Mouse (Mus musculus): ENCODE data around the gene Ugt1a10.

The Ugt1a10 gene

GRCm38 (mm10) chr1:88231803-88232499 is 176.8 kb downstream of the Ugt1a10 start:
- no peak for DNase-seq (ENCODE audit: low spot score)

- no peak for DNase-seq (ENCODE audit: low spot score)
These were observed 177.6 kb downstream of the Ugt1a10 start for GRCm38 (mm10) chr1:88232664-88233380.

DNA sequence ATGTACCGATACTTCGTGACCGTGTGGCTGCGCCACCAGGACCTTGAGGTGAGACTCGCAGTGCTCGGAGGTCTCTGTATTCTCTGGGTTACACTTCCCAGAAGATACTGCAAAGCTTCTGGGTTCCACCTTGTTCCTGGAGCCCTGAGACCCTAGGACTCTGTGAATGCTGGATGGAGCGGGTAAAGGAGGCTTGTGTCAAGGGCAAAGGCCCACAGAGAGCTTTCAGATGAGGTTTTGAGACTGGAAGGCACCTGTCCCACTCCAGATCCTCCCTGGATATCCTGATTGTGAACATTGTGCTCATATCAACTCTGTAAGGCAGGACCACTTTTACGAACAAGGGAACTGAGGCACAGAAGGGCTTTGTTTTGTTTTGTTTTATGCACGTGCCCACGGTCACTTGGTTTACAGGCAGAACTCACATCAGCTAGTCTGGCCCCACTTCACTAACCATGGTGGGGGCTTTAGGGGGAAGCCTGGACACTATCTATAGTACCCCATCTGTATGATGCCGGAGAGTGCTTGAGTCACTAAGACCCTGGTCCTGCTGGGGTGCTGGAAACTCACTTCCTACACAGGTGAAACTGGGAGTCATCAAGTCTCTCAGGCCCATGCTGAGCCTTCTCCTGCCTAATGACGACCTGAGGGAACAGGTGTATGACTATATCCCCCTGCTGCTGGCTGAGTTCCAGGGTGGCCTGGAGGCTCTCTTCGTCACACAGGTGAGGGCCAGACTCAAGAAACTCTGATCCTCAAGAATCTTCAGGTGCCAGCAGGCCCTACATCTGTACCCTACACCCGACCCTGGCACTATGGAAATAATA is 178.4 kb downstream of the Ugt1a10 start:
- no peak for DNase-seq (ENCODE audit: low spot score)

- DNase-seq (ENCODE audit: low spot score) = no peak
These were observed 179.0 kb downstream of the Ugt1a10 start for GRCm38 (mm10) chr1:88234248-88234610.

DNA sequence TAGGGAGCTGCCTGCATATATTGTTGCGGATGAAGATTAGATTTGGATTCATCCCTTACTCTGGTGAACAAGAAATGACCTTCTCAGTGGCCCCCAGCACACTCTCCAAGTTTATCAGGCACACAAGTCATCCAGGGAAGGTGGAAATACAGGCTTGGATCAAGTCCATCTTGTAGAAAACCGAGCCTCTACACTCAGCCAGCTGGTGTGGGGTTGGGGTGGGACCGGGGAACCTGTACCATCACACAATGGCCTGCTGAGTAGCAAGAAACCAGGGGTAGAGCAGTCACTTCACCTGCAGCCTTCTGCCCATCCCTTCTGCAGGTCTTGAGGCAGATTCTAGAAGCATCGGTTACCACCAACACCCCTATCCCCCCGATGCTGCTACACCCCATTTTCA is 179.5 kb downstream of the Ugt1a10 start:
- DNase-seq (ENCODE audit: low spot score) = no peak

- DNase-seq (ENCODE audit: low spot score) = no peak
These were observed 180.1 kb downstream of the Ugt1a10 start for GRCm38 (mm10) chr1:88235046-88235893.

- no peak for DNase-seq (ENCODE audit: low spot score)
These were observed 180.8 kb downstream of the Ugt1a10 start for GRCm38 (mm10) chr1:88235894-88236415.

DNA sequence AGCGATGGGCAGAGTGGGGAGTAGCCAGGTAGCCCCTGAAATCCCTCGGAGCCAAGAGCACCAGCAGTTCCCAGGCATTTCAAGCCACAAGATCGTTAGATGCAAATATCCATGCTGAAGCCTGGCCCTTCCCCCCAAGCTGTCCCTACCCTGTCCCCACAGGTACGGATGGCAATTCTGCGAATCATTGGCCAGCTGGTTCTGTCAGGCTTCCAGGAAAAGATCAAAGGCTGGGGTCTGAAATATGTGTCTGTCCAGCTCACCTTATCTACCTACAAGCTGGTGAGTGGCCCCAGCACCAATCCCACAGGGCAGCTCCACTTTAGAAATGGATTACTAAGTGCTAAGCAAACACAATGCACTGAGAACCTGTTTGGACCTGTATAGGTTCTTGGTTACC is 182.1 kb downstream of the Ugt1a10 start:
- DNase-seq (ENCODE audit: low spot score) = no peak

- DNase-seq (ENCODE audit: low spot score) = no peak
These were observed 183.6 kb downstream of the Ugt1a10 start for GRCm38 (mm10) chr1:88238771-88239170.

GRCm38 (mm10) chr1:88240072-88240471 is 184.9 kb downstream of the Ugt1a10 start:
- no peak for DNase-seq (ENCODE audit: low spot score)

GRCm38 (mm10) chr1:88240579-88240978 is 185.4 kb downstream of the Ugt1a10 start:
- no peak for DNase-seq (ENCODE audit: low spot score)

DNA sequence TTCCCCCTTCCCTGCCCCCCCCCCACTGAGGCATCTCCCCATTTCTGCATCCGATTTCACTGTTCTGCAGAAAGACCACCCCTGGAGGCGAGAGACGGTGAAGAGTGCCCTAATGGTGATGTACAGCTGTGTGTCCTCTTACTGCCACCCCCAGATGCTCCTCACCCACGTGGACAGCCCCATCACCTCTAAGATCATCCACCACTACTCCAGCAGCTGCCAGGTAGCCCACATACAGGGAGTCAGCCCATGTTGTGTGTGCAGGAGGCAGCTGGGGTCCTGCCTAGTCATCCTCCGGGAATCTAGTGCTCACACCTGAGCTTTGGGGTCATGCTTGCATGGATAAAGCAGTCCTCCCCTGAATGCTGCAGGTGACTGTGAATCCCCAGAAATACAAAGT is 188.7 kb downstream of the Ugt1a10 start:
- DNase-seq (ENCODE audit: low spot score) = no peak

DNA sequence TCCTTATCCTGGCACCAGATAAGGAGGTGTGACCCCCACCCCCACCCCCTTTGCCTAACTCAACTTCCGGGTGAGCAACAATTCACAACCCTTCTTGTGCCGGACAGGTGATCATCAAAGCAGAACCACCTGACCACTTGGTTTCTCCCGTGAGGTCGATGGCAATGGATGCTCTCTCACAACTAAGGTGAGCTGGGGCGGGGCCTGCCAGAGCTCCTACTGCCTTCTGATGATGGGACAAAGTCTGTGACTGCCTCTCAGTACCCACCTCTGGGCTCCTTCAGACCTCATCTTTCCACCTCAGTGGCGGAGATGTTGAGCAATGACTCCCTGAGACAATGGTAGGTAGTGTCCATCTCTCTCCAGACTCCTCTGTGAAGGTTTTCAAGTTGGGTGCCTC is 190.7 kb downstream of the Ugt1a10 start:
- DNase-seq (ENCODE audit: low spot score) = no peak

DNA sequence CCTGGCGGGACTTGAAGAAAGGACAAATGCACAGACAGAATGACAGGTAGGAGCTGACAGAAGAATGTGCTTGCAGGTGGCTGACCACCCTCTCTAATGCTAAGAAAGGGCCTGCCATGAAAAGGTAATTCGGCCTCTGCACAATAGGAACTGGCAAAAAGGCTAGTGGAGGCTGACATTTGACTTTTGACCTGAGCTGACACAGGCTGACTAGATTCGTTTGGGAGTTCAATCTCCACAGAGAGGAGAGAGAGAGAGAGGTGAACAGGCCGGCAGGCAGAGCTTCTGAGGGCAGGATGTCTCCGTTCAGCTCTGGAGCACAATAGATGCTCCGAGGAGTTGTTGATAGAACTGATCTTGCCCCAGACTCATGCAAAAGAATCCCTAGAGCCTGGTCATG is 191.2 kb downstream of the Ugt1a10 start:
- no peak for DNase-seq (ENCODE audit: low spot score)

DNA sequence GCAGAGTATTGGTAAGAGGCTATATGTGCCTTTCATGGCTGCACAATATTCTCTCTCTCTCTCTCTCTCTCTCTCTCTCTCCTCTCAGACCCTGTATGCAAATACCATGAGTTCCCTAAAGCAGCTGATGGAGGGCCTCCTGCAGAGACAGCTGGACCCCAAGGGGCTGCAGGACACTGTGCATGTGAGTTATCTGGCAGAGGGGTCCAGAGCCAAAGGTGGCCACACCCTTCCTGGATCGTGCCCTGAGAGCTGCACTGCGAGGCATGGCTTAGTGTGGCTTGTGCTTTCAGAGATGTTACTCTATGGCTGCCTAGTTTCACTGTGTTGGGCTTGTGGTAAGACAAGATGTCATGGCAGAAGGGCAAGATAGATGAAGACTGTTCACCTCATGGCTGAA is 192.5 kb downstream of the Ugt1a10 start:
- DNase-seq (ENCODE audit: low spot score) = no peak

DNA sequence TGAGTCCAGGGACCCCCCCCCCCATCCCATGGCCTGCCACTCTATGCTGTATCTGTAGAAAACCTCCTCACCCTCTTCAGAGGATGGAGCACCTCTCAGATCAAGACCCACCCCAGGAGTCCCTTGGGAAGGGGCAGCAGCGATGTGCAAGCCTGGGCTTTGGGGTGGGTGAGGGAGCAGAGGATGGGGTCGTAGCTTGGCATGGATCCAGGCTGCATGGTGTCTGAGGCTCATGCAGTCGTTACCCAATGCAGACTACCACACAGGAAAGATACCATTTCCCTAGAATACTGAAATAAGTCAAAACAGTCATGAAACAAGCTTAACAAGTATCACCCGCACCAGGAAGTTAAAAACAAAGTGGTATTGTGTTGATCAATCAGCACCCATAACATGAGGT is 193.5 kb downstream of the Ugt1a10 start:
- DNase-seq (ENCODE audit: low spot score) = no peak

DNA sequence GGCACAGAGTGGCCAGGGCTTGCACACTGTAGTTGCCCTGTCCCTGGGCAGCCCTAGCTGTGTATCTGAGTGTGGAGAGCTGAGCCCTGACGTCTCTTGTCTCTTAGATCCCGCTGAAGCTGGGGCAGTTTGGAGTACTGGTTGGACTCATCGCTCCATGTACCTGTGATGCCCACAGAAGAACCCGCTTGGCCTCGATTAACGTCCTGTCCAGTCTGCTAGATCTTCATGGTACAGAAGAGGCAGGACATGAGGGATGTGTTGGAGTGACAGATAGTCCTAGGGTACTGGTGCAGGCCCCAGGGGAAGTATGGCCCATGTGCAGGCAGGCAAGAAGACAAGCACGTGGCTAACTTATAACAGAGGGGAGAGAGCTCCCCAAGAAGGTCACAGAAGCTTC is 194.4 kb downstream of the Ugt1a10 start:
- DNase-seq (ENCODE audit: low spot score) = no peak

GRCm38 (mm10) chr1:88250023-88250422 is 194.8 kb downstream of the Ugt1a10 start:
- no peak for DNase-seq (ENCODE audit: low spot score)

DNA sequence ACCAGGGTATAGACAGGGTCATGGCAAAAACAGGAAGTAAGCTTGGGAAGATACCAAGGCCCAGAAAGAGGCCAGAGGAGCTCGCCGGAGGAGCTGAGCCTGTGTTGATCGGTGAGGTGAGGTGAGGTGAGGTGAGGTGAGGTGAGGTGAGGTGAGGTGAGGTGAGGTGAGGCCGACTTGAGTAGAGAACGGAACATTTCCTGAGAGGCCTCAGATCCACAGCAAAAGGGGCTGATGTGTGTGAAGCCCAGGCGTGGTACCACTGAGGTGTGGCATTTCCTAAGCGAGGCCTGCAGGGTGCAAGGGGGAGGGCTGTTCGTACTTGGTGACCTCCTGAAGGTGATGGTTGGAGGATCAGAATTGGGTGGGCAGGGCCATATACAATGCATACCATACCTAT is 197.9 kb downstream of the Ugt1a10 start:
- no peak for DNase-seq (ENCODE audit: low spot score)

DNA sequence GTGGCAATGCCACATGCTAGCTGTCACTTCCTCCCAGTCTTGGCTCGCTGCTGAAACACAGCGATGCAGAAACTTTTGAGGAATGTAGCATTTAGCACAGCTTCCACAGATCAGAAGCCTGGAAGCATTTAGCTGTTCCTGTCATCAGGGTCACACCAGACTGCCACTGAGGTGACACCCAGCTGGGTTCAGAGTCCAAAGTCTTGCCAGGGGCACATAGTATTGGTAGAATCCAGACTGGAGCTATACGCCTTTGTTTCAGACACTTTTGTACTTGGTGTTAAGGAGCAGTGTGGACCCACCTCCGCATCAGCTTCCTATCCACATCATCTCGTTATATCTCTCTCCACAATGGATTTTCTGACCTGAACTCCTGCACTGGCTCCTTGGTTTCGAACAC is 198.4 kb downstream of the Ugt1a10 start:
- DNase-seq (ENCODE audit: low spot score) = no peak

DNA sequence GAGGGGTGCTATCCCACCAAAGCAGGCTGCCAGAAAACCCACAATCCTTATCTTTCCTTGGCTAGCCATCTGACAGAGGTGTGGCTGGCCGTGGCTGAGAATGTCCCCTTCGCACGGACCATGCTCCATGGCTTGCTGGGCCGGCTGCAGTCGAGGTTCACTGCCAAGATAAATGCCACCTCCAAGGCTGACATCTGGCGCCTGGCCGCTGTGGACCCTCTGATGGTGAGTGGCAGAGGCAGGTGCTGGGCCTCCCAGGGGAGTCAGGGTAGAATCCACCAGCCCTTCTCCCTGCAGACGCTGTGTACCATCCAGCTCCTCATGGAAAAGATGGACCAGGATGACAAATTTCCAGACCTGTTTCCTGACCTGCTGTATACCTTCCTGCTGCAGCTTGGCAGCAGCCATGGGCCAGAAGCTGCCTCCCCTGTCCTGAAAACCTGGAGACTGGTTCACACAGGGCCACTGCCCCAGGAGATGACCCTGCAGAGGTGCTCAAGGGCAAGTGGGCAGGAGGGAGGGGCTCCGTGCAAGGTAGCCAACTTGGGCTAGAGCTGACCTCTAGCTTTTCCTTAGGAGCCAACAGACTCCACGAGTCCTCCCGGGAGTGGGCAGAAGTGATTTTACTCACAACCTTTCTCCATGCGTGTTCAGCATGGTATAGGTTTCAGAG is 199.7 kb downstream of the Ugt1a10 start:
- DNase-seq (ENCODE audit: low spot score) = no peak

All from adipocyte (in vitro differentiated cells).